Mouse (Mus musculus) intestine, postnatal 0 days (tissue): ENCODE results near the gene Gm5741. TPM values are rescaled to one million over a fixed set of nuclear protein-coding genes. Genes with fewer than 3 reads are reported as not detected.
"Not testable (repeated sequence)": the region's sequence is repeated elsewhere in the genome, so short reads cannot be mapped to it uniquely, and the experiment has no call there.

Source experiments
- ATAC-seq: fragments of 200-750 bp; cut with Nextera tagmentation; 2 replicates; pipeline ENCODE4 v1.8.0; 2017; ENCODE audit warnings: mild to moderate bottlenecking, moderate TSS enrichment, moderate library complexity
- H3K27ac ChIP-seq: fragments of 300-500 bp; sonication (generic); 2 replicates; pipeline ENCODE4 v1.5.1; 2014; ENCODE audit warnings: mild to moderate bottlenecking, low read depth, low read length, moderate library complexity
- H3K27me3 ChIP-seq: fragments of 300-500 bp; sonication (generic); replicated peaks from 2 replicates; pipeline ENCODE4 v1.6.1; 2014; ENCODE audit warnings: low read length, mixed read lengths; ENCODE audit not compliant: control insufficient read depth, insufficient read depth
- H3K36me3 ChIP-seq: fragments of 300-500 bp; sonication (generic); 2 replicates; pipeline ENCODE4 v1.6.1; 2014; ENCODE audit warnings: mild to moderate bottlenecking, moderate library complexity; ENCODE audit not compliant: control insufficient read depth, insufficient read depth
- H3K4me1 ChIP-seq: fragments of 300-500 bp; sonication (generic); replicated peaks from 2 replicates; pipeline ENCODE4 v1.6.1; 2014; ENCODE audit warnings: antibody characterized with exemption, low read length, mixed read lengths; ENCODE audit not compliant: control insufficient read depth, insufficient read depth
- H3K4me2 ChIP-seq: fragments of 300-500 bp; sonication (generic); replicated peaks from 2 replicates; pipeline ENCODE4 v1.6.1; 2014; ENCODE audit warnings: low read depth, mild to moderate bottlenecking, moderate library complexity
- H3K4me3 ChIP-seq: fragments of 300-500 bp; sonication (generic); 2 replicates; pipeline ENCODE4 v1.5.1; 2014; ENCODE audit warnings: low read depth, low read length
- H3K9ac ChIP-seq: fragments of 300-500 bp; sonication (generic); 2 replicates; pipeline ENCODE4 v1.6.1; 2014; ENCODE audit warnings: mild to moderate bottlenecking, low read depth, low read length
- H3K9me3 ChIP-seq: fragments of 300-500 bp; sonication (generic); 2 replicates; pipeline ENCODE4 v1.6.1; 2016; ENCODE audit warnings: mixed run types; ENCODE audit not compliant: control insufficient read depth
- CTCF ChIP-seq: sonication (generic); IDR thresholded peaks from 2 replicates; pipeline ENCODE4 v1.5.1; 2016; ENCODE audit warnings: low read depth, mild to moderate bottlenecking, control low read depth, antibody characterized with exemption, moderate library complexity
- WGBS: fragments of 180-500 bp; shearing (Covaris S2); extraction: QIAGEN DNeasy Blood & Tissue Kit; methylation state at CpG from one replicate; pipeline ENCODE4 v1.1.7; 2014; 5-methylcytosine and 5-hydroxymethylcytosine counted together
- polyA plus RNA-seq: library from polyadenylated mRNA; unstranded; fragments of >200 nt; fragmentation: Nextera tagmentation; extraction: Ambion mirVana; gene quantifications from 2 replicates; pipeline ENCODE4 v1.2.1, GENCODE M21; 2015

Gene Gm5741
- polyA plus RNA-seq, 1 experiment from 2014 or later = 0.60 TPM

DNA sequence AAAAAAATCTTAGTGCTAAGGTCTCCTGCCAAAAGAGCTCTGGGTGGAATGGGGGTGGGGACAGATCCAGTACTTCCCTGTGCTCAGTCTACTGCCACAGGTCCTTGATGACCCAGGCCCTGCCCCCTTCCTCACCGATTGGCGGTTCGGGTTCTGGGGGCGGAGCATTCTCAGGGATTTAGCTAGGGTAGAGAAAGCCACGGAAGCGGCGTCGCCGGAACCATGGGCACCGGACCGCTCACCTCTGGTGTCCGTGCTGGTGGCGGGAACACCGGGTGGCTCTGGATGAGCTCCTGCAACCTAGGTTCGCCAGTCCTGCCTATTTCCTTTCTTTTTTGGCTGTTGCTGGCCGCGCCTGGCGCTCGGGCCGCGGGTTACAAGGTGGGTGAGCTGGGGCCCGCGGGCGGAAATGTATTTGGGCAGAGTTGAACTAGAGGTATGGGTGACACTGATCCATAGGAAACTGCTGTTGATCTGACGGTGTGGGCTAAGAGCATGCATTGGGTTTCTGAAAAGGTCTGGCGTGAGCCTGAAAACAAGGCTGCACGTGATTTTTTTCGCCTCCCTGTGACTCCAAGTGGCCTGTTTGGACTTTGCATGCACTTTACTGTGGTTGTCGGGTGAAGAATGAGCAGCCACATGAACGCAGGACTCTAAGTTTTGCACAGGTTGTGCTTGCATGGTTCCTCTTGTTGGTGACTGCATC lies 15.5 kb upstream of the Gm5741 start, which contains the start of gene Man2b1:
Gene Man2b1, plus strand, starts transcription at position 163 of the 706 bp plus-strand sequence.
- Histone ChIP-seq H3K4me3 (peak within 1 kb of the TSS; percentile 86), H3K4me2 (peak within 1 kb of the TSS; percentile 87)
- WGBS = under 1% methylated on average over 30 of the region's 30 CpGs

GRCm38 (mm10) chr8:85082169-85082568 lies 14.4 kb upstream of the Gm5741 start:
- not testable (repeated sequence) for H3K4me3 ChIP-seq, H3K4me2 ChIP-seq, H3K27ac ChIP-seq, H3K4me1 ChIP-seq, H3K9ac ChIP-seq, H3K27me3 ChIP-seq, ATAC-seq, H3K9me3 ChIP-seq
- WGBS = 80% methylated on average over 4 of the region's 4 CpGs
- H3K36me3 ChIP-seq = peaks cover 26% of the 10 kb centered on the region

More for the DNA sequence above, 15.5 kb upstream of the Gm5741 start, which contains the start of gene Man2b1:
- peak; percentile 59 for TF ChIP-seq CTCF
- H3K9ac ChIP-seq = peak within 1 kb of the TSS; percentile 83
- H3K4me1 ChIP-seq = peaks cover 7% of the 10 kb centered on the region
- H3K27ac ChIP-seq = peak within 1 kb of the TSS; percentile 83
- peaks cover 33% of the 10 kb centered on the region for H3K36me3 ChIP-seq
- ATAC-seq = peak; percentile 87
- no peaks in the 10 kb centered on the region for H3K27me3 ChIP-seq
- H3K9me3 ChIP-seq = no peaks in the 10 kb centered on the region

GRCm38 (mm10) chr8:85081216-85081555 lies 13.4 kb upstream of the Gm5741 start, which contains the start of gene Wdr83:
Wdr83 (minus strand) TSS chr8:85081306.
- H3K9me3 ChIP-seq = no peaks in the 10 kb centered on the region
- peak within 1 kb of the TSS; percentile 98 for H3K4me2 ChIP-seq
- H3K27me3 ChIP-seq = no peaks in the 10 kb centered on the region
- H3K4me3 ChIP-seq = peak within 1 kb of the TSS; percentile 89
- H3K9ac ChIP-seq = peak within 1 kb of the TSS; percentile 86
- peaks cover 24% of the 10 kb centered on the region for H3K36me3 ChIP-seq
- ATAC-seq = no peak
- no peak for TF ChIP-seq CTCF
- H3K27ac ChIP-seq = peak within 1 kb of the TSS; percentile 81
- peaks cover 7% of the 10 kb centered on the region for H3K4me1 ChIP-seq
- 0% methylated on average over 9 of the region's 9 CpGs for WGBS

GRCm38 (mm10) chr8:85080532-85081215 lies 12.9 kb upstream of the Gm5741 start, which contains the start of gene Wdr83os:
Wdr83os (plus strand) TSS chr8:85080740.
- peak within 1 kb of the TSS; percentile 89 for H3K4me3 ChIP-seq
- H3K27me3 ChIP-seq = no peaks in the 10 kb centered on the region
- no peak for TF ChIP-seq CTCF
- under 1% methylated on average over 30 of the region's 30 CpGs for WGBS
- no peaks in the 10 kb centered on the region for H3K9me3 ChIP-seq
- H3K4me1 ChIP-seq = peaks cover 7% of the 10 kb centered on the region
- ATAC-seq = no peak
- H3K9ac ChIP-seq = peak within 1 kb of the TSS; percentile 86
- H3K4me2 ChIP-seq = peak within 1 kb of the TSS; percentile 98
- H3K36me3 ChIP-seq = peaks cover 25% of the 10 kb centered on the region
- H3K27ac ChIP-seq = peak within 1 kb of the TSS; percentile 81

DNA sequence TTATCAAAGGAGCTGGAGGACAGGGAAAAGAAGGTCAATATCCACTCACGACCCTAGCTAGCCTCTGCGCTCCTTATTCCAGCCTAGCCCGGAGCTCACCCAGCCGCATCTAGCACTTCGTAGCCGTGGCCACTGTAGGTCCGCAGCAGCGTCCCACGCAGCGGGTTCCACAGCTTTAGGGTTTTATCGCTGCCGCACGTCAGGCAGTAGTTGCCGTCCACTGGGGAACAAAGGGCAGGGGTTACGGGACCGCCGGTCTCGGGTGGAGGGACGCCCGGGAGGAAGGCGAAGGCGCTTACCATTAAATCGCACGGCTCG lies 12.4 kb upstream of the Gm5741 start:
- Histone ChIP-seq H3K9ac (peak overlapping the region; percentile 86), H3K9me3 (no peaks in the 10 kb centered on the region), H3K4me3 (peak overlapping the region; percentile 89), H3K4me1 (peaks cover 7% of the 10 kb centered on the region), H3K36me3 (peaks cover 25% of the 10 kb centered on the region), H3K4me2 (peak overlapping the region; percentile 98), H3K27me3 (no peaks in the 10 kb centered on the region), H3K27ac (peak overlapping the region; percentile 81; the same call in 1 of the 2 replicates)
- under 1% methylated on average over 25 of the region's 25 CpGs for WGBS
- peak; percentile 9; the same call in 1 of the 2 replicates for TF ChIP-seq CTCF
- no peak for ATAC-seq

GRCm38 (mm10) chr8:85076993-85077392 lies 9.2 kb upstream of the Gm5741 start:
- H3K9ac ChIP-seq = no peak overlapping the region
- no peak for ATAC-seq
- 0% methylated on average over 2 of the region's 2 CpGs for WGBS

More at GRCm38 (mm10) chr8:85076993-85077392, 9.2 kb upstream of the Gm5741 start:
- Histone ChIP-seq H3K36me3 (peaks cover 39% of the 10 kb centered on the region), H3K4me1 (no peaks in the 10 kb centered on the region; the same call in 1 of the 2 replicates), H3K4me2 (no peak overlapping the region), H3K27me3 (no peaks in the 10 kb centered on the region), H3K4me3 (no peak overlapping the region), H3K27ac (peak overlapping the region; percentile 50; the same call in 1 of the 2 replicates), H3K9me3 (no peaks in the 10 kb centered on the region)
- peak; percentile 98 for TF ChIP-seq CTCF
